Mouse (Mus musculus): ENCODE measurements around the gene Map3k11.
"Not testable (repeated sequence)": the region's sequence is repeated elsewhere in the genome, so short reads cannot be mapped to it uniquely, and the experiment has no call there.

Gene Map3k11

DNA sequence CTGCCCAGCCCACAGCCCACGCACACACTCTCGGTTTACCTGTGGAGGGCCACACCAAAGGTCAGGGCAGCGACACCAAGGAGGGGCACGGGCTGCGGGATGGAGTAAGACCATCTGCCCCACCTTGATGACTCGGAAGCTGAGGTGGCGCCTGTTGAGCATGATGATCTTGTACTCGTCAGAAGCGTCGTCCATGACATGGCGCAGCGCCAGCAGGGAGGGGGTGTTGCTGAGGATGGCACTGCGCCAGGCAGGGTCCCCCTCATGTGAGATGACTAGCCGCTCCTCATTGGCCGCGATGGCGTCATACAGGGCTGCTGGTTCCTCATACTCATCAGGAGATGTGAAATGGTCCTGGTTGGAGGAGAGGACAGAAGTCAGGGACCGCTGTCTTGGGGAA, 22.2 kb upstream of the Map3k11 start:
- DNase-seq: no peak

DNA sequence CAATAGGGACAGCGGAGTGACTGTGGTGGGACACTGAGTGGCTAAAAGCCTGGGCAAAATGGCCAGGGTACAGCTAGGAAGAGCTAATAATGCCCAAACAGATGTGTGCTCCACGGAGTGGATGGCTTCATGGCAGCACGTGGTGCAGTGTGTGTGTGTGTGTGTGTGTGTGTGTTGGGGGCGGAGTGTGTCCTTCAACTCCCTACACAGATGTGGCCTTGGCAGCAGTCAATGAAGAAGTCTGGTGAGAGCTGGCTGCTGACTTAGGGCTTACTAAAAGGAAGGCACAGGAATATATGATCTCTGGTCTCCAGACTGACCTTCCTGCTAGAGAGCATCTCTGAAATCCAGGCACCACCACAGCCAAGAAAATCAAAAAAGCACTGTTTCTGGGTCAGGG, 20.2 kb upstream of the Map3k11 start:
- no peak for DNase-seq

DNA sequence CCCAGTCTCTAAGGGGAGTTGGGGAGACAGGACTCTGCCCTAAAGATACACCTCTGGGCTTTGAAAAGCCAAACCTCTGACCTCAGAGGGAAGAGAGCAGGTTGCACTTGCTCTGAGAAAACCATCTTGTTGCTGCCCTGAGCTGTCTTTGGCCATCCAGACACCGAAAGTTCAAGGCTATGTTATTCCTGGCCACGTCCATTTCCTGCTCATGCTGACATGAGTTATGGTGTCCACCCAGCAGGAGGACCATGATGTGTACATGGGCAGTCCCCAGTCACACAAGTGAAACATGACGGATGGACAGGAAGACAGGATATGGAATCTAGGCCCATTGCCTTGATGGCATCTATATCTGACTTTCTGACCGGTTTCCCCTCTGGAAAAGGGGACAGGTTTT, 8.1 kb upstream of the Map3k11 start:
- DNase-seq: no peak

DNA sequence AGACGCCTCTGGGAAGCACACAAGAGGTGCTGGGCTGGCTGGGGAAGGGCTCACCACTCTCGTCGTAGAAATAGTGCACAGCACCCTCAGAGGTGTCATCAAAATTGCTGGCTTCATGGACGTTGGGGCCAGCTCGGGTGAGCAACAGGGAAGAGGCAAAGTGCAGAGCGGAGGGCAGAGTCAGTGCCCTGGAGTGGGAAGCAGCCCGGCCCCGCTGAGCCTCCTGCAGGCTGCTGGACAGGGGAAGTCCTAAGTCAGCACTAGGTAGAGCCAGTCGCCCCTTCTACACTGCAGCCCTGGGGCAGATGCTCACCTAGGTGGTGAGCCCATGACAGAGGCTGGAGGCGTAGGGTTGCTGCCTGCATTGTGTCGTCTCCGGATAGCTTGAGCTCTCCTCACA, 4.3 kb upstream of the Map3k11 start:
- DNase-seq: no peak

DNA sequence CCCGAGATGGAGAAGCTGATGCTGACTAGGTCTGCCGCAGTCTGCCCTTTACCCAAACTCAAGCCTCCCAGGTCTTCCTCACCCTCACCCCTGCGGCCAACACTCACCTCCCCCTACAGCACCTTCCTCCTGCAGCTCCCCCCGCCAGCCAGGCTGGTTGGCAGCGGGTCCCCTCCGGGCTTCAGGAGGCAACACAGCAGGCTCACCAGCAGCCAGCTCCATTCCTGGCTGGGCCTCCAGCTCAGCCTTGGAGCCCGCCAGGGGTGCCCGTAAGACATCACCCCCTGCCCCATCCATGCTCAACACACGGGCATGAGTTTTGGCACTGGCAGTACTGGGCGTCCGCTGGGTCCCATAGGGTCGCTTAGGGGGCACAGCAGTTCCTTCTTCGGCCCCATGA, 3.6 kb upstream of the Map3k11 start:
- no peak for DNase-seq

DNA sequence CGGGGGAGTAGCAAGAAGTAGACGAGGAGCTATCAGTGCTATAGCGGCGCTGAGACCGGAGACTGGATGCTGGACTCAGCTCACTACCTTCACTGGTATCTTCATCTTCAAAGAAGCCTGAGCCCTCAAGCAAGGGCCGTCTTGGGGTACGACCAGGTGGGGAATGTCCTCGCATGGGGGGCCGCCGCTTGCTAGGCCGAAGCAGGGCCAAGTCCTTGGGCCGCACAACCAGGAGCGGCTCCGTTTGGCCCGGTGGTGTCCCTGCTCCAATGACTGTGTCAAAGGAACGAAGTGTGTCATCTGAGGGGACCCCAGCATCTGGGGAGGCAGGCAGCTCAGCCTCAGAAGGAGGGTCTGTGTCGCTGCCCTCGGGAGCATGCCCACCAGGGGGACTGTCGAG, 3.1 kb upstream of the Map3k11 start:
- no peak for DNase-seq

DNA sequence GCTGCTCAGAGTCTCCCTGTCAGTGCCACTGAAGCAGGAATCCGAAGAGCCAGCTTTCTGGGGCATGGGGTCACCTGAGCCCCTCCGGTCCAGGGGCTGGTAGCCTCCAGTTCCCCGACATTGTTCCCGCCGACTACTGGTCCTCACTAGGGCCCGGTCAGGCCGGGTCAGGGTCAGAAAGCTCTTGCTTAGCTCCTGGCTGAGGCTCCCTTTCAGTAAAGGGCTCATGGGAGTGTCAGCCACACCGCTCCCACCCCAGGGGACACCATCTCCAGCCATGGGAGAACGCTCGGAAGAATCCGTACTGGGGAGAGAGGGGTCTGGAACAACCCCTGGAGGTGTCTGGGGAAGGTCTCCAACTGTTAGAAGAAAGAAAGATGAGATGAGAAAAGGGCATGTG, 2.7 kb upstream of the Map3k11 start:
- no peak for DNase-seq

DNA sequence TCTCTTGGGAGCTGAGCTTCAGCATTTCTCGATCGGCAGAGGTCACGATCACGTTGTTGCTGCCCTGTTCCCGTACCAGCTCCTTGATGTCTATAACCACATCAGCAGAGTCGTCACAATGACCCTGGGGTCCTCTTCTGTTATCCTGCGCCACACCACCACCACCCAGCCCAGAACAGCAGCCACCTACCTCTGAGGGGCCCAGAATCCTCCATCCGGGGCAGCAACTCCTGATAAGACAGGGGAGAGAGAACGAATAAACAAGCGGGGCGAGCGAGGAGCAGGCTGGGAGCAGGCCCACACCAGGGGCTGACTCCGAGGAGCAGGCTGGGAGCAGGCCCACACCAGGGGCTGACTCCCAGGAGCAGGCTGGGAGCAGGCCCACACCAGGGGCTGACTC, 2.1 kb upstream of the Map3k11 start:
- DNase-seq: no peak

DNA sequence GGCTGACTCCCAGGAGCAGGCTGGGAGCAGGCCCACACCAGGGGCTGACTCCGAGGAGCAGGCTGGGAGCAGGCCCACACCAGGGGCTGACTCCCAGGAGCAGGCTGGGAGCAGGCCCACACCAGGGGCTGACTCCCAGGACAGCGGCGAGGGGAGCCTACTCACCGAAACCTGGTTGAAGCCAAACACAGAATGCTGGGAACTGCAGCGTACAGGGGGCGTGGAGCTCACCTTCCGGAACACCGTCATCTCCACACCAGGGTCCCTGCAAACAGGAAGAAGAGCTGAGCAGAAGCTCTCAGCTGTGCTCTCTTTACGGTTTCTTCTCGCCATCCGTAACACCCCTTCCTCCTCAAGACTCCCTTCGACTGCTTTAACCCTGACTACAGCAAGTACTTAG, 1.6 kb upstream of the Map3k11 start:
- not testable (repeated sequence) for DNase-seq

DNA sequence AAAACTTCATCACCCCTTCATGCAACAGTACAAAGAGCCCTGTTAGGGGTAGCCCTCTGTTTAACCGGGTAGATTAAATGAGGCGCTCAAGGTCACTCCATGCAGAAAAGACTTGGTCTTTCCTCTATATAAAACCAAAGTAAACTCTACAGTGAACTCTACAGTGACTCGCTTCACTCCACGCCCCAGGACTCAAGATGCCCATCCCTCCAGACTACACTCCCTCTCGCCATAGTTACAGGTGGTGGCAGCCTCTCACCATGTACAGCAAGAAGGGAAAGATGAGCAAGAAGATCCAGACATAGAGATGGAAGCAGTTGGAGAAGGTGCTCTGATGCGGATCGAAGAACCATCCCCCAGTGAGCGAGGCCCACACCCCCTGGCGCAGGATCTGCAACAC, 804 bp upstream of the Map3k11 start:
- no peak for DNase-seq

DNA sequence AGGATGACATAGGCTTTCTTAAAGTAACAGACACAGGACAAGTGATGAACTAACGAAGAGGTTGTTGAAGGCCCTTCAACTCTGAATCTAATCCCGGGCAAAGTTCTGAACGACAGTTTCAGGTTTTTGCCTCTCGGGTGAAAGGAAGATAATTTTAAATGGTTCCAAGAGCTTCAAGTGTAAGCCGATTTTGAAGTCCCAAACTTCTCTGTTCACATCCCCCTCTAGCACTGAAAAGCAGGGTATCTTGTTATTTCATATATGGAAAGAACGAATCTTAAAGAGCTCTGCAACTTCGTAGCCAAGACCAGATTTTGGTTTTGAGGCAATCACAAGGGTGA, 516 bp downstream of the Map3k11 start:
- no peak for DNase-seq

DNA sequence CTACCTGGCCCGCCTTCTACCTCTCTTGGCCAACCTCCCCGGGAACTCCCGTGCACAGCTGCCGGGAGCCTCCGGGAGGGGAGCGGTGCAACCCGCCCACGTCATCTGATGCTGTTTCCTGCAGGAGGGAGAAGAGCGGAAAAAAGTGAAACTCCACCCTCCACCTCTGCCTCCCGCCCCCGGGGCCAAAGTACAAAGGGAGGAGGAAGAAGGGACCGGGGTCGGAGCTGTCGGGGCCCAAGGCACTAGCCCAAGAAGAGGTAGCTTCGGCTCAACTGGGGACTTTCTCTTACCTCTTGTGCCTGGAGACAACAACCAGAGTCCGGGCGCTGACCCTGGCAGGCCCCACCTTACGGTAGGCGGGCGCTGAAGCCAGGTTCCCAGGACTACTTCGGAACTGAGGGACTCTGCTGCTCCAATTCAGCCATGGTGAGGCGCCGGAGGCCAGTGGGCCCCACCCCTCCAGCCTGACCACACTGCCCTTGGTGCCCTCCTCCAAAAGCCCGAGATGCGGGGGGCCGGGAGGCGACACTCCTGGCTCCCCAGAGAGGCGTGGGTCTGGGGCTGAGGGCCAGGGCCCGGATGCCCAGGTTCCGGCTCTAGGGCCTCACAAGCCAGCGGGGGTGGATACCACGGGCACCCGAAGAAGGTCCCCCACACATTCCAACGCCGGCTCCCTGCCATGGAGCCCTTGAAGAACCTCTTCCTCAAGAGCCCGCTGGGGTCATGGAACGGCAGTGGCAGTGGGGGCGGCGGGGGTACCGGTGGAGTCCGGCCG, 1.2 kb downstream of the Map3k11 start:
- peak; percentile 93 to 96 for DNase-seq

DNA sequence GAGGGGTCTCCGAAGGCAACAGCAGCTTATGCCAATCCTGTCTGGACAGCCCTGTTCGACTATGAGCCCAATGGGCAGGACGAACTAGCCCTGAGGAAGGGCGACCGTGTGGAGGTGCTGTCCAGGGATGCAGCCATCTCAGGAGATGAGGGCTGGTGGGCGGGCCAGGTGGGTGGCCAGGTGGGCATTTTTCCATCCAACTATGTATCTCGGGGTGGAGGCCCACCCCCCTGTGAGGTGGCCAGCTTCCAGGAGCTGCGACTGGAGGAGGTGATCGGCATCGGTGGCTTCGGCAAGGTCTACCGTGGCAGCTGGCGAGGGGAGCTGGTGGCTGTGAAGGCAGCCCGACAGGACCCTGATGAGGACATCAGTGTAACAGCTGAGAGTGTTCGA, 1.8 kb downstream of the Map3k11 start:
- DNase-seq: peak; percentile 42 to 44

DNA sequence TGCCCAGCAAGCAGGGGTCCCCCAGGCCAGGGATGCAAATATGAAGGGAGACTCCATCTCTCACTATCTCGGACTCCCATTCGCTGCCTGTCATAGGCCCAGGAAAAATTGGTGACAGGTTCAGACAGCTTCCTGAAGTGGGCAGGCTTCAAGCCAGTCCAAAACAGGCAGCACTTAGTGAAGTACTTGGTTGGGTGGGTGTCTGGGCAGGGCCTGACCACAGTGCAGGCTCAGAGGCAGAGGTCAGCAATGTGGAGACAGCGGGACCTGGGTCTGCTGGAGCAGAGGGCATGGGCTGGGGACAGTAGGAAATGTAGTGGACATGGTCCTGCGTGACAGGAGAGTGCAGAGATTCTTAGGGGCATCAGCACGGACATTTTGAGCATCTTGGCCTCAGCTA, 3.1 kb downstream of the Map3k11 start:
- DNase-seq: no peak

DNA sequence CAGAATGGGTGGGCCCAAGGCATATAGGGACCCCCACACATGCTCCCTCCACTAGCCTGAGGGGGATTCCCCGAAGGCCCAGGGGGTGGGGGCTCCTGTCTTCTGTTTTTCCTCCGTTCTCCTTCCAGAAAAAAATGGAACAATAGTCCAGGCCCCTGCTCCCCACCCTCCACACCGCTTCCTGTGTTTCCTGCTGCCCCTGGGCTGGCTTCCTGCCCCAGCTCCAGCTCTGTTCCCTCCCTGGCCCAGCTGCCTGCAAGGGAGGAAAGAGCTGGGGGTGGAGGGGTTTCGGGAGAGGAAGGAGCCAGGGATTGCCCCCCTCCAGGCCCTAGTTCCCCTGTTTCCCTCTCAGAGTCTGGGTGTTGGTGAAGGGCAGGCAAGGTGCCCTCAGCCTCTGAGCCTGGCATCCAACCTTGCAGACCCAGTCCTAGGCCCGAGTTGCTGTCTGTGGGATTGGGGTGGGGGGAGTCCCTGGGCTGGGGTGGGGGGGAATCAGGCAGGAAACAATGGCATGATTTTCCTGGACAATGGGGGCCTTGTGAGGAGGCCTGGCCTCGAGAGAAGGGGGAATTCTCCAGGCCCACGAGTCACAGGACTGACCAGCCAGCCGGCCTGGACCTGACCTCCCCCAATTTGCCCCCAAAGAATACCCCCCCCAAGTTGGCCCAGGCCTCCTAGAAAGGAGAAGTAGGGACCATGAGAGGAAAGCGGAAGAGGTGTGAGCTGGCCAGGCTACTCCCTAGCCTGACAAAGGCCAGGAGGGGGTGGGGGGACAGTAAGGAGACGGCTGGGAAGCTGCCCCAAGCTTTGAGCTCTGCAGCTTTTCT, 3.8 kb downstream of the Map3k11 start:
- peak; percentile 59 to 66 for DNase-seq

DNA sequence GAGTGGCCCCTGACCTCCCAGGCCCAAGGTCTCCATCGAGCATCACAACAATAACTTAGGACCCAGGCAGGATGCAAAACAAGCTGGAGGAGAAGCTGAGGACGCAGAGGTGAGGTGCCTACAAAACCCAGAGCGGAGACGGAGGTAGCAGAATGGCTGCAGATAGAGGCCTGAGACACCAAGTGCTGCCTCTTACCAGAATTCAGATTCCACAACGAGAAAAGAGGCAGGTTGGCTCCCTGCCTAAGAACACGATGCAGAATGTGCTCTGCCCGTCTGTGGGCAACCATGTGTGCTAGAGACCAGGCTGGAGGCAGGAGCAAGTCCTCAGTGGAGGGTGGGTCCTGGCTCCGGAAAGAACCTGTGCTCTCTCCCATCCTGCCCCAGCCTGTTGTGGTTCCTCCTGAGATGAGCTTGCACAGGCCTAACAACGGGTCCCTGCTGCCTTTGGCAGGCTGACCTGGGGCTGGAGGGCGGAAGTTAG, 4.4 kb downstream of the Map3k11 start:
- DNase-seq: no peak

DNA sequence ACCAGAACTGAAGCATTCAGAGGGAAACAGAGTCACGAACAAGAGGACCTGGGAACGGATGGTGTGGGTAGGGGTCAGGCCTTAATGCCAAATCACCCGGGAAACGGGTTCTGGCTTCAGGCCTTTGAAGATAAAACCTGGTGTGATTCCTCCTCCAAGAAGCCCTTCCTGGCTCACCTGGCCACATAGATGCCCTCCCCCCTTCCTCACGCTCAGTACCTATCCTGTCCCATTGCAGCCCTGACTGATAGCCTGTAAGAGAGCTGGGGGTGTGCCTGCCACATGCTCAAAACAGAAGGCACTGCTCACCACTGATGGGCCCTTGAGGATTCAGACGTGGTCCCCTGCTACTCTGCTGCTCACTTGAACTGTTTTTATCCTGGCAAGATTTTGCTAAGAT, 5.3 kb downstream of the Map3k11 start:
- no peak for DNase-seq

DNA sequence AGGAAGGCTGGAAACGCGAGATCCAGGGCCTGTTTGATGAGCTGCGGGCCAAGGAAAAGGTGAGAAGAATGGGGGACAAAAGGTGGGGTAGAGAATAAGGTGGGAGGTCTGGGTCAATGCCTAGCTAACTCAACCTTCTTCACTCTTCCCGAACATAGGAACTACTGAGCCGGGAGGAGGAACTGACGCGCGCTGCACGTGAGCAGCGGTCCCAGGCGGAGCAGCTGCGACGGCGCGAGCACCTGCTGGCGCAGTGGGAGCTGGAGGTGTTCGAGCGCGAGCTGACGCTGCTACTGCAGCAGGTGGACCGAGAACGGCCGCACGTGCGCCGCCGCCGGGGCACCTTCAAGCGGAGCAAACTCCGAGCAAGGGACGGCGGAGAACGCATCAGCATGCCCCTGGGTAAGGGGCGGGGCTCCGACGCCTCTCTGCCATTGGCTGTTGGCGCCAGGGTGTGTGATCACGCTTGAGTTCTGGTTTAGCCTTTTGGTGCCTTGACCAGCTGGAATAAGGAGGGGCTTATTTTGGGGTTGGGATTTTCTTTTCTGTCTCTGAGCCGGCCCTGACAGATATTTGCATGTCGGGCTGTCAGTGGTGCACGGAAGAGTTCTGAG, 7.4 kb downstream of the Map3k11 start:
- no peak for DNase-seq

DNA sequence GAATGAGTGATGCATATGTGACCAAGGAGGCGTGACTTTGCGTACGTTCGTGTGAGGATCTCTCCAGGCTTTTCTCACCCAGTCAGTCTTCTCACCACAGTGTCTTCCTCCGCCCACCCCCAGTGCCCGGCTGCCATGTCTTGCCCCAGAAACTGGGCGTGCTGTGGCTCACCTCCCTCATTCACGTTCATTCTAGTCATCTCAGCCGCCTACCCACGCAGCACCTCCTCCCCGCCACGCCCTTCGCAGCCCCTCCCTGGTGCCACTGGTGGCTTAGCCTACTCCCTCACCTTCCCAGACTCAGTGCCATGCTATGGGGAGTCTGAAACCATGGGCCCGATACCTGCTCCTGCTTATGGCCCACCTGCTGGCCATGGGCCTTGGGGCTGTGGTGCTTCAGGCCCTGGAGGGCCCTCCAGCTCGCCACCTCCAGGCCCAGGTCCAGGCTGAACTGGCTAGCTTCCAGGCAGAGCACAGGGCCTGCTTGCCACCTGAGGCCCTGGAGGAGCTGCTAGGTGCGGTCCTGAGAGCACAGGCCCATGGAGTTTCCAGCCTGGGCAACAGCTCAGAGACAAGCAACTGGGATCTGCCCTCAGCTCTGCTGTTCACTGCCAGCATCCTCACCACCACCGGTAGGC, 15.7 kb downstream of the Map3k11 start, which contains the start of gene Kcnk7:
Gene Kcnk7 (plus strand): TSS at position 205 of the 638 bp plus-strand sequence.
- DNase-seq: no peak

DNA sequence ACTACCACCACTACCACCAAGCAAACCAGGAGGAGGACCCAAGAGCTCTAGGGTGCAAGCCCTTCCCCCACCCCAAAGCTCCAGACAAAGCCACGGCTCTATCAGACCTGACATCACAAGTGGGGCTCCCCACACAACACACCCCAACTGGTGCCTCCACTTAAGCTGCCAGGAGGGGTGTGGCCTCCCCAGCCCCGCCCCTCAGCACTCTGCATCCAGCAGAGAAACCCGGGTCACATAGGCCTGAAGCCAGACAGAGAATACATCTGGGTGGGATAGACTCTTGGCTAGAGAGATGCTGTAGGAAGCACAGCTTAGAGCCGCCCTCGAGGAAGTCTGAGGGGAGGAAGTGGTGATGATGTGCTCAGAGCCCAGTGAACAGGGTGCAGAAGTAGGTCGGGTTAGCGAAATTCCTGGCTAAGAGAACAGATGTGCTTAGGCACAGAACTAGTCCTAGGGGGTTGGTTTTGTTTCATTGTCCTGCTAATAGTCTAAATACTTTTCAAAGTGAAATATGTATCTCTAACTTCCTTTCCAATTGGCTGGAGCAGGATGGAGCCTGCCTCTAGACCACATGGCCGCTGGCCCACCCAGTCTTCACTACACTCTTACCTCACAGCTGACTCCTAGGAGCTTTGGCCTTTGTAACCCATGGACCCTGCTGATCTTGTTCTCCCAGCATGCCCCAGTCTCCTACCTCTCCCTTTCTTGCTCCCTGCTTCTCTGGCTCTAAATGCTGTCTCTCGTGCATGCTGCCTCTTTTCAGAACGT, 16.4 kb downstream of the Map3k11 start:
- DNase-seq: no peak

DNA sequence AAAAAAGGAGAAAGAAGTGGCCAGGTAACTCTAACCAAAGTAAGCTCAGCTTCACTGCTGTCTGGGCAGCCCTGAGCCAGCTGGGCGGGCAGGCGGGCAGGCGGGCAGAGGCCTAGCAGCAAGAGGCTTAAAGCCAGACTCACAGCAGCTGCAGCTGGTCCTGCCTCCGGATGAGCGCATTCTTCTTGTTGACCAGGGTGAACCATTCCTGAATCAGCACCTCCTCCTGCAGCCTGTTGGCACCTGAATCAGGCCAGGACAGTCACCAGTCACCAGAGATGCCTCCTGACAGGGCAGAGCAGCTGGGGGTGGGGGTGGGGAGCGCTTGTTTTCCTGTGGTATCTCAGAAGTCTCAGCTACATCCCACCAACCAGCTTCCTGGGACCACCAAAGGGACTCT, 21.5 kb downstream of the Map3k11 start:
- DNase-seq: no peak

DNA sequence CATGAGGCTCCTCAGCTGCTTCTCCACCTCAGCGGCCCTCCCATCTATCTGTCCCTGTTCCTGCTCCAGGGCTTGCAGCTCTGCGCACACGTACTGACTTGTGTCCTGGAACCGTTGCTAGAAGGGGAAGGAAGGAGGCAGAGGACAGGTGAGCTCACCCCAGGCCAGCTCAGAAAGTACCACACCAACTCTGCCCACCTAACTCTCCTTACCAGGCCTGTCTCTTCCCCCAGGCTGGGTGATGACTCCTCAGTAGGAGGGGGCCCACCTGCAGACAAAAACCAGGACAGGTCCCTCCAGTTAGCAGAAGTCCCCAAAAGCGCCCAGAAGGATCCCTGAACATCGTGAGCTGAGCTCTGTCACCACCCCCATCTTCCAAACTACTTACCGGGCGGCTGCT, 22.0 kb downstream of the Map3k11 start:
- no peak for DNase-seq

DNA sequence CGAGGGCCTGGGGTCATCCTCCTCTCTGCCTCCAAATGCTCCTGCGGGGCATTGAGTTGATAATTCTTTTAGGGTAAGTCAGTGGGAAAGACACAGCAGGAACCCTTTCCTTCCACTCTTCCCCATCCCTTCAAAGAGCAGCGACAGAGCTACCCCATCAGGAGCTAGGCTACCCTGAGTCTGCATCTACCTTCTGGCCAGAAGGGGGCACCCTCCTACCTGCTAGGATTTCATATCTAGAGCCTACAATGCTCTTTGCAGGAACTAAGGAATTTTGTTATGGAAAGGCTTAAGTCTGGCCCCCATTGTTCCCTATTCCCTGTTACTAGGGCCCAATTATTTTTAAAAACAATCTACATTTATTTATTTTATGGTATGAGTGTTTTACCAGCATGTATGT, 22.7 kb downstream of the Map3k11 start:
- peak; percentile 72 to 88 for DNase-seq

All from kidney, adult 8-10 months (tissue).